Mouse (Mus musculus) heart, adult 2 months (tissue): ENCODE measurements at regions not wholly inside any gene's neighbourhood (a gene's known extent, or its start where the extent isn't known, plus 50 kb on each side); places are given as distances from the start of the nearest gene placed in this dataset.
"Not testable (repeated sequence)": the region's sequence is repeated elsewhere in the genome, so short reads cannot be mapped to it uniquely, and the experiment has no call there.

Source experiments
- DNase-seq, 2 experiments: peaks; one replicate each; pipeline ENCODE4 v3.0.0; 2021
- H3K27ac ChIP-seq: fragments of 200-600 bp; 2 replicates; pipeline ENCODE4 v1.8.1; 2022
- H3K27me3 ChIP-seq: fragments of 200-500 bp; 2 replicates; pipeline ENCODE4 v1.6.1; 2012; ENCODE audit warnings: mild to moderate bottlenecking, low read length, inconsistent platforms, mixed read lengths; ENCODE audit not compliant: control insufficient read depth, insufficient read depth
- H3K36me3 ChIP-seq: fragments of 200-500 bp; 2 replicates; pipeline ENCODE4 v1.6.1; 2012; ENCODE audit warnings: low read length, inconsistent platforms; ENCODE audit not compliant: control insufficient read depth, insufficient read depth
- H3K4me1 ChIP-seq: fragments of 200-500 bp; 2 replicates; pipeline ENCODE4 v1.6.1; 2011; ENCODE audit warnings: low read length; ENCODE audit not compliant: control insufficient read depth, insufficient read depth
- H3K4me3 ChIP-seq: fragments of 200-600 bp; 2 replicates; pipeline ENCODE4 v1.8.1; 2022
- H3K79me2 ChIP-seq: fragments of 200-500 bp; replicated peaks from 2 replicates; pipeline ENCODE4 v1.6.1; 2012; ENCODE audit warnings: mild to moderate bottlenecking, inconsistent platforms, low read length, moderate library complexity, mixed read lengths; ENCODE audit not compliant: control insufficient read depth, insufficient read depth
- H3K9ac ChIP-seq: fragments of 200-500 bp; 2 replicates; pipeline ENCODE4 v1.6.1; 2012; ENCODE audit warnings: low read depth, mild to moderate bottlenecking, control low read depth, inconsistent platforms, low read length, mixed read lengths
- CTCF ChIP-seq: fragments of 200-600 bp; IDR thresholded peaks from 2 replicates; pipeline ENCODE4 v1.8.1; 2022; ENCODE audit warnings: antibody characterized with exemption, mild to moderate bottlenecking, moderate library complexity
- EP300 ChIP-seq: fragments of 200-500 bp; IDR thresholded peaks from 2 replicates; pipeline ENCODE4 v1.6.1; 2011; ENCODE audit warnings: low read depth, low read length, control low read depth; ENCODE audit not compliant: insufficient read depth
- POLR2A ChIP-seq: fragments of 200-500 bp; IDR thresholded peaks from 2 replicates; pipeline ENCODE4 v1.6.1; 2011; ENCODE audit warnings: mild to moderate bottlenecking, low read depth, low read length, control low read depth; ENCODE audit not compliant: insufficient read depth
- WGBS: fragments of 180-500 bp; shearing (Covaris S2); methylation state at CpG from one replicate; pipeline ENCODE4 v1.1.7; 2018; 5-methylcytosine and 5-hydroxymethylcytosine counted together
- intact Hi-C: fragments of 180-260 bp; cut with DNase I; formaldehyde crosslinking; loops from one replicate; pipeline ENCODE4 v1.15.1; 2025

GRCm38 (mm10) chr19:59516957-59517356 is 58.8 kb downstream of the Emx2 start:
- H3K79me2 ChIP-seq, result no peaks in the 10 kb centered on the region
- H3K36me3 ChIP-seq, result no peaks in the 10 kb centered on the region
- intact Hi-C loops, result no loop called here
- H3K9ac ChIP-seq, result no peak overlapping the region
- H3K27me3 ChIP-seq, result no peaks in the 10 kb centered on the region
- DNase-seq, result no peak
- no peak overlapping the region for H3K4me3 ChIP-seq
- 80% methylated on average over 4 of the region's 4 CpGs for WGBS
- TF ChIP-seq CTCF (no peak), EP300 (no peak), POLR2A (no peak)
- H3K27ac ChIP-seq, result no peak overlapping the region
- no peaks in the 10 kb centered on the region for H3K4me1 ChIP-seq

- DNase-seq, result no peak
- Histone ChIP-seq H3K4me1 (no peaks in the 10 kb centered on the region), H3K27me3 (no peaks in the 10 kb centered on the region), H3K4me3 (no peak overlapping the region), H3K9ac (no peak overlapping the region), H3K79me2 (no peaks in the 10 kb centered on the region), H3K36me3 (no peaks in the 10 kb centered on the region), H3K27ac (no peak overlapping the region)
- 69% methylated on average over 3 of the region's 3 CpGs for WGBS
- no peak for TF ChIP-seq CTCF
- intact Hi-C loops, result no loop called here
Measured at GRCm38 (mm10) chr19:59519156-59519555, 61.0 kb downstream of the Emx2 start.

GRCm38 (mm10) chr19:59522176-59522575 is 64.0 kb downstream of the Emx2 start:
- Histone ChIP-seq H3K27me3 (no peaks in the 10 kb centered on the region), H3K27ac (no peak overlapping the region), H3K79me2 (no peaks in the 10 kb centered on the region), H3K4me1 (no peaks in the 10 kb centered on the region), H3K4me3 (no peak overlapping the region), H3K36me3 (no peaks in the 10 kb centered on the region), H3K9ac (no peak overlapping the region)
- intact Hi-C loops, result no loop called here
- TF ChIP-seq POLR2A (no peak), EP300 (no peak), CTCF (no peak)
- 67% methylated on average over 11 of the region's 11 CpGs for WGBS
- no peak for DNase-seq

- no peak for TF ChIP-seq EP300
- TF ChIP-seq CTCF, result no peak
- no peak for TF ChIP-seq POLR2A
- intact Hi-C loops, result no loop called here
Measured at GRCm38 (mm10) chr19:59523356-59523755, 65.2 kb downstream of the Emx2 start.

GRCm38 (mm10) chr19:59564101-59564500 is 105.9 kb downstream of the Emx2 start:
- Histone ChIP-seq H3K27me3 (no peaks in the 10 kb centered on the region), H3K27ac (no peak overlapping the region), H3K9ac (no peak overlapping the region), H3K79me2 (no peaks in the 10 kb centered on the region), H3K4me1 (no peaks in the 10 kb centered on the region), H3K36me3 (no peaks in the 10 kb centered on the region), H3K4me3 (no peak overlapping the region)
- intact Hi-C loops, result no loop called here
- TF ChIP-seq EP300, result no peak
- no peak for DNase-seq
- WGBS, result 57% methylated on average over 4 of the region's 4 CpGs

More at GRCm38 (mm10) chr19:59523356-59523755, 65.2 kb downstream of the Emx2 start:
- H3K79me2 ChIP-seq, result no peaks in the 10 kb centered on the region
- no peaks in the 10 kb centered on the region for H3K4me1 ChIP-seq
- no peak overlapping the region for H3K4me3 ChIP-seq
- DNase-seq, result no peak
- H3K27ac ChIP-seq, result no peak overlapping the region
- 78% methylated on average over 10 of the region's 10 CpGs for WGBS
- H3K36me3 ChIP-seq, result no peaks in the 10 kb centered on the region
- no peaks in the 10 kb centered on the region for H3K27me3 ChIP-seq
- H3K9ac ChIP-seq, result no peak overlapping the region

GRCm38 (mm10) chr19:59568907-59569306 is 110.7 kb downstream of the Emx2 start:
- no peak overlapping the region for H3K4me3 ChIP-seq
- H3K9ac ChIP-seq, result no peak overlapping the region
- H3K4me1 ChIP-seq, result no peaks in the 10 kb centered on the region
- H3K36me3 ChIP-seq, result no peaks in the 10 kb centered on the region
- TF ChIP-seq EP300 (no peak), CTCF (no peak), POLR2A (no peak)
- no peaks in the 10 kb centered on the region for H3K79me2 ChIP-seq
- intact Hi-C loops, result no loop called here
- no peak for DNase-seq
- no peak overlapping the region for H3K27ac ChIP-seq
- H3K27me3 ChIP-seq, result no peaks in the 10 kb centered on the region

GRCm38 (mm10) chr19:59569590-59569989 is 111.4 kb downstream of the Emx2 start:
- WGBS, result 67% methylated on average over 2 of the region's 2 CpGs
- H3K27me3 ChIP-seq, H3K4me1 ChIP-seq, H3K36me3 ChIP-seq, intact Hi-C loops, H3K9ac ChIP-seq, H3K4me3 ChIP-seq, H3K27ac ChIP-seq, DNase-seq, H3K79me2 ChIP-seq: not testable (repeated sequence)
